In the genomic region with DNA sequence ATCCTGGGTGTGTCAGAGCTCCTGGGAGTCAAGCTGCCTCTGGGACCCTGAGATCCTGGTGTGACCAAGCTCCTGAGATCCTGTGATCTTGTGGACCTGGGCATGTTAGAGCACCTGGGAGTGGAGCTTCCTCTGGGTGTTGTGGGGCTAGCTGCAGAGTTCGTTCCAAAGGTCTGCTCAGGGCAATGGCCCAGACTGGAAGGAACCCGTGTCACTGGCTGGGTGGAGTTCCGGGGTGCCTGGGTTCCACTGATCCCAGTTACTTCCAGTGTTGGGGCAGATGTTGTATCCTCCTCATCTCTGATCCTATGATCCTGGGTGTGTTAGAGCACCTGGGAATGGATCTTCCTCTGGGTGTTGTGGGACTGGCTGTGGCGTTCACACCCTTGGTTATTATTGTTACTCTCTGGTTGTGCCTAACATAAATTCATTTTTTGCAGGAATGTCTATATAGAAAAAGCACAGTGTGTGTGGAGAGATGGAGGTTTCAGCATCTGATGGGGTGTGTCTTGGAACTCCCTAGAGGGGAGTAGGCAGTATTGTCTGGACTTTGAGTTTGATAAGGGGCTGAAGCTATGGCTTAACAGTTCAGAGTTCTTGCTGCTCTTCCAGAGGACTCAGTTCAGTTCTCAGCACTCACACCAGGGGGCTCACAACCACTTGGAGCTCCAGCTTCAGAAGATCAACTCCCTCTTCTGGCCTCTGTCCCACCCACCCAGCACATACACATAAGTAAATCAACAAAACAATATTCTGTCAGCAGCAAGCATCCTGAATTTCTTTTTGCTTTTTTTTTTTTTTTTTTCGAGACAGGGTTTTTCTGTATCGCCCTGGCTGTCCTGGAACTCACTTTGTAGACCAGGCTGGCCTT, we compare ENCODE assay signal across 23 mouse cellular contexts. TPM values are rescaled to one million over a fixed set of nuclear protein-coding genes. Genes with fewer than 3 reads are reported as not detected.
DNase-seq lines count a peak whose midpoint lies in the region; ATAC-seq and TF ChIP-seq lines count a peak whose summit lies in the region.
"Had no signal": no experiment of that assay in that cellular context is flagged by ENCODE, and none has a peak within 500 bp of the region (broad histone marks: within the 10 kb centered on the region; RNA-seq: fewer than 3 reads in every experiment).

No protein-coding gene starts in this region.

- 91% methylated on average over 6 of the region's 6 CpGs for WGBS in kidney, postnatal 0 days
- 33% methylated on average over 6 of the region's 6 CpGs for WGBS in small intestine, adult 2 months
- WGBS in forebrain, embryonic 16.5 days = 84% methylated on average over 6 of the region's 6 CpGs

- no peaks in the 10 kb centered on the region for H3K27me3 ChIP-seq in kidney, postnatal 0 days (ENCODE audit: insufficient read depth, low read length)
- no peaks in the 10 kb centered on the region for H3K27me3 ChIP-seq in small intestine, adult 2 months (ENCODE audit: control insufficient read depth, insufficient read depth, low read length)
- no peaks in the 10 kb centered on the region for H3K27me3 ChIP-seq in forebrain, embryonic 16.5 days (replicated peaks; ENCODE audit: control insufficient read depth, insufficient read depth, low read length)
- H3K27me3 ChIP-seq: embryonic facial prominence, embryonic 13.5 days; heart, embryonic 15.5 days; limb, embryonic 12.5 days; liver, embryonic 15.5 days; midbrain, embryonic 12.5 days had no signal

- H3K4me3 ChIP-seq in kidney, postnatal 0 days (replicated peaks; ENCODE audit: low read depth, low read length) = no peak overlapping the region
- no peak overlapping the region for H3K4me3 ChIP-seq in small intestine, adult 2 months (ENCODE audit: low read depth, low read length)
- no peak overlapping the region for H3K4me3 ChIP-seq in forebrain, embryonic 16.5 days (replicated peaks; ENCODE audit: low read length)
- H3K4me3 ChIP-seq: embryonic facial prominence, embryonic 13.5 days; gastrocnemius, adult 2 months; heart, embryonic 15.5 days; limb, embryonic 12.5 days; liver, embryonic 15.5 days; midbrain, embryonic 12.5 days had no signal

- no peak for TF ChIP-seq POLR2A in small intestine, adult 2 months (IDR thresholded peaks at IDR 0.05; ENCODE audit: low read depth, low read length)

- no peaks in the 10 kb centered on the region for H3K4me1 ChIP-seq in kidney, postnatal 0 days (replicated peaks; ENCODE audit: insufficient read depth, low read length)
- H3K4me1 ChIP-seq in small intestine, adult 2 months (ENCODE audit: control insufficient read depth, insufficient read depth, insufficient read length, low read length) = peaks cover 33% of the 10 kb centered on the region; the same call in 1 of the 2 replicates
- no peaks in the 10 kb centered on the region for H3K4me1 ChIP-seq in forebrain, embryonic 16.5 days (replicated peaks; ENCODE audit: control insufficient read depth, insufficient read depth, low read length)
- H3K4me1 ChIP-seq: heart, embryonic 15.5 days; liver, embryonic 15.5 days; midbrain, embryonic 12.5 days had no signal

- H3K9ac ChIP-seq in kidney, postnatal 0 days (ENCODE audit: low read depth, low read length) = no peak overlapping the region
- no peak overlapping the region for H3K9ac ChIP-seq in forebrain, embryonic 16.5 days (replicated peaks; ENCODE audit: low read depth, low read length)
- H3K9ac ChIP-seq: embryonic facial prominence, embryonic 13.5 days; heart, embryonic 15.5 days; limb, embryonic 12.5 days; liver, embryonic 15.5 days; midbrain, embryonic 12.5 days had no signal

- ATAC-seq in kidney, postnatal 0 days (replicated peaks; ENCODE audit: low FRiP score, low read depth) = no peak
- ATAC-seq in forebrain, embryonic 16.5 days = no peak
- ATAC-seq: hindbrain, postnatal 0 days; lung, postnatal 0 days had no signal

- no peak for DNase-seq in kidney, postnatal 0 days (ENCODE audit: low spot score)
- DNase-seq in kidney, adult 9 months = no peak
- DNase-seq in A20 (ENCODE audit: low read depth, low spot score) = peak; percentile 21
- peak; percentile 54 for DNase-seq in R1 (ENCODE audit: low read depth, low spot score)
- no peak for DNase-seq in Muller cell, postnatal 12 days (ENCODE audit: inconsistent ontology term)
- DNase-seq: adrenal gland, adult 2 months; cerebellum, adult 9-11 months; gastrocnemius, adult 2 months; kidney, adult 8-10 months; kidney, postnatal 36 days; layer of hippocampus, adult 9-11 months; right cerebral cortex, adult 18-20 months; thymus, postnatal 36 days had no signal

- TF ChIP-seq CTCF in kidney, postnatal 0 days (IDR thresholded peaks at IDR 0.05; ENCODE audit: low read depth) = 0 out of 2 replicates have a peak, but pooled peaks have one; percentile 16
- peak; percentile 56; the same call in 1 of the 2 replicates for TF ChIP-seq CTCF in small intestine, adult 2 months (IDR thresholded peaks at IDR 0.05; ENCODE audit: extremely low read depth, insufficient read length, insufficient replicate concordance, low read depth, low read length)

- H3K4me2 ChIP-seq in kidney, postnatal 0 days (ENCODE audit: low read length) = no peak overlapping the region
- H3K4me2 ChIP-seq in forebrain, embryonic 16.5 days (ENCODE audit: low read length) = no peak overlapping the region
- H3K4me2 ChIP-seq: embryonic facial prominence, embryonic 13.5 days; heart, embryonic 15.5 days; limb, embryonic 12.5 days; liver, embryonic 15.5 days; midbrain, embryonic 12.5 days had no signal

- H3K36me3 ChIP-seq in kidney, postnatal 0 days (ENCODE audit: insufficient read depth, low read length) = no peaks in the 10 kb centered on the region
- H3K36me3 ChIP-seq in small intestine, adult 2 months (ENCODE audit: control insufficient read depth, insufficient read depth, low read length) = no peaks in the 10 kb centered on the region
- H3K36me3 ChIP-seq in forebrain, embryonic 16.5 days (ENCODE audit: control insufficient read depth, insufficient read depth) = no peaks in the 10 kb centered on the region
- H3K36me3 ChIP-seq: embryonic facial prominence, embryonic 13.5 days; G1E; heart, embryonic 15.5 days; limb, embryonic 12.5 days; liver, embryonic 15.5 days; midbrain, embryonic 12.5 days had no signal

- H3K9me3 ChIP-seq in kidney, postnatal 0 days (replicated peaks; ENCODE audit: low read length) = no peaks in the 10 kb centered on the region
- no peaks in the 10 kb centered on the region for H3K9me3 ChIP-seq in forebrain, embryonic 16.5 days (ENCODE audit: control insufficient read depth, low read length)
- H3K9me3 ChIP-seq: embryonic facial prominence, embryonic 13.5 days; G1E; heart, embryonic 15.5 days; limb, embryonic 12.5 days; liver, embryonic 15.5 days; midbrain, embryonic 12.5 days had no signal

- H3K27ac ChIP-seq in kidney, postnatal 0 days = no peak overlapping the region
- H3K27ac ChIP-seq in small intestine, adult 2 months (ENCODE audit: insufficient read depth, low read depth, low read length) = peak overlapping the region; percentile 100
- no peak overlapping the region for H3K27ac ChIP-seq in forebrain, embryonic 16.5 days (ENCODE audit: low read length)
- H3K27ac ChIP-seq: embryonic facial prominence, embryonic 13.5 days; gastrocnemius, adult 2 months; heart, embryonic 15.5 days; hindbrain, postnatal 0 days; limb, embryonic 12.5 days; midbrain, embryonic 12.5 days had no signal

RNA-seq across cellular contexts. Expression of gene Sept5, which starts 23.8 kb away (rescaled TPM):
- 10.4 and 12.0 TPM in 2 replicates for polyA plus RNA-seq in kidney, postnatal 0 days (2015; fragmentation: Nextera tagmentation; extraction: Ambion mirVana)
- polyA plus RNA-seq in small intestine, adult 2 months (2012; rRNA removed) = 64.1 and 381 TPM in 2 replicates
- 216 and 228 TPM in 2 replicates for polyA plus RNA-seq in forebrain, embryonic 16.5 days (2015; fragmentation: Nextera tagmentation; extraction: Ambion mirVana)
- polyA plus RNA-seq: G1E had no signal

RNA-seq across cellular contexts. Expression of gene Gm49601, which starts 27.3 kb away (rescaled TPM):
- 1.3 and 2.0 TPM in 2 replicates for polyA plus RNA-seq in kidney, postnatal 0 days (2015; fragmentation: Nextera tagmentation; extraction: Ambion mirVana)
- 22.7 and 156 TPM in 2 replicates for polyA plus RNA-seq in small intestine, adult 2 months (2012; rRNA removed)
- polyA plus RNA-seq in forebrain, embryonic 16.5 days (2015; fragmentation: Nextera tagmentation; extraction: Ambion mirVana) = 16.9 and 23.4 TPM in 2 replicates
- polyA plus RNA-seq: G1E had no signal

RNA-seq across cellular contexts. Expression of gene Gp1bb, which starts 31.3 kb away (rescaled TPM):
- polyA plus RNA-seq in kidney, postnatal 0 days (2015; fragmentation: Nextera tagmentation; extraction: Ambion mirVana) = 0.57 and 0.92 TPM in 2 replicates
- 35.8 and 580 TPM in 2 replicates for polyA plus RNA-seq in small intestine, adult 2 months (2012; rRNA removed)
- polyA plus RNA-seq in forebrain, embryonic 16.5 days (2015; fragmentation: Nextera tagmentation; extraction: Ambion mirVana) = 8.0 and 9.5 TPM in 2 replicates

Comparison
In these comparisons a context has a peak if more than half of its experiments do, and no peak if none do; other contexts are left out.
1. DNase-seq: peak in A20 (single experiment) and R1 (single experiment); none in kidney, postnatal 0 days (single experiment), kidney, adult 9 months (single experiment) and Muller cell, postnatal 12 days (single experiment).